Mouse (Mus musculus) forelimb bud, embryonic 11.5 days (tissue): ENCODE measurements around the gene Olfr1249.
"Not testable (repeated sequence)": the region's sequence is repeated elsewhere in the genome, so short reads cannot be mapped to it uniquely, and the experiment has no call there.

Source experiments
- DNase-seq: peaks from one replicate; pipeline ENCODE4 v3.0.0-alpha.2; 2012; ENCODE audit warnings: low read depth, low spot score

Gene Olfr1249

GRCm38 (mm10) chr2:89634883-89635282 is at the start of gene Olfr1249:
Olfr1249 (minus strand) TSS chr2:89634983.
- no peak for DNase-seq

- DNase-seq: no peak
These were observed 37.1 kb upstream of the Olfr1249 start, which contains the start of gene Olfr1251 for GRCm38 (mm10) chr2:89671836-89672235. Olfr1251 (minus strand) TSS chr2:89671936.

DNA sequence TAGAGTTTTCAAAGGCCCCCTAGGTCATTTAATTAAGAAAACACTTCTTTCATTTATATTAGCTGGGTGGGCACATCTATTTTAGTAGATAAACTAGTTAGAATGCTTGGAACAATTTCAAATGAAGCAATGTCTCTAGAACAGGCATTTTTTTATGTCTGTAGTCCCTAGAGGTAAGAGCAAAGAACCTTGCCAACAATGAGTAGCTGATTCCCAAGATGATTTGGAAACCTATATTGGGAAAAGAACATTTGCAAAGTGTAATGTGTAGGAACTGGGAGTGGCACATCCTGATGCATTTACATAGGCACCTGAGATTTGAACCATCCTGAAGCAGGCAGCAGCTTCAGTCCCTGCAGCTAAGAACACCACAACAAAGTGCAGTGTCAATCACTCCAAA is 26.6 kb upstream of the Olfr1249 start, which contains the start of gene Olfr1250:
Olfr1250 (minus strand) TSS at position 101 of the 400 bp plus-strand sequence.
- DNase-seq: no peak

DNA sequence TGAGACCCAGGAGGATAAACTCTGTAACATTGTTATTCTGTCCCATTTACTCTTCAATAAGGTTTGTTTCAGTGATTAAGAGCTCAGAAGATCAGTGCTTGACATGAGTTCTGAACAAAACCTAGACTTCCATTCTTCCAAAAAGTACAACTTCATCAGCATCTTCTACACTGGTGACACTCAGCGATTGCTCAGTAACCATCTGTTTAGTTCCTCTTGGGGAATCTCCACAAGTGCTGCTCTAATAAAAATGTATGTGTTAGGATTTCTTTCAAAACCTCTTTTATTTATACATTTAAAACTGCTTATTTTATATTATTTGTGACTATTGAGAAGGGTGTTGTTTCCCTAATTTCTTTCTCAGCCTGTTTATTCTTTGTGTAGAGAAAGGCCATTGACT is 16.6 kb downstream of the Olfr1249 start, which contains the start of gene Olfr1248:
Olfr1248 (minus strand) TSS at position 101 of the 400 bp plus-strand sequence.
- not testable (repeated sequence) for DNase-seq

DNA sequence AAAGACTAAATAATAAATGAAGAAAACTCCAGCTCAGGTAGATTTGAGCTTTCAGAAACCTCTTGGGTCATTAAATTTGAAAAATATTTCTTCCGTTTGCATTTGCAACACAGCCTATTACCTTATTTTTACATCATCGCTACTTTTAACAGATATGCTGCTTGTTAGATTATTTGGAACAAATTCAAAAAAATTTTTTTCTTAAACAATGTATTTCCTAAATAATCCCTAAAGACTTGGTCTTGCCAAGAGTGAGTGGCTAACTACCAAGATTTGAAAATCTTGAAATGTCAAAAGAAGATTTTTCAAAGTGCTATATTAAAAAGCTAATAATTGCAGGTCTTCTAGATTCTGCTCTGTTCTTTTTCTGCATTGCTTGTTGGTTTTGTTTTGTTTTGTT is 20.8 kb downstream of the Olfr1249 start, which contains the start of gene Olfr1247:
Olfr1247 (minus strand) TSS at position 101 of the 400 bp plus-strand sequence.
- no peak for DNase-seq

DNA sequence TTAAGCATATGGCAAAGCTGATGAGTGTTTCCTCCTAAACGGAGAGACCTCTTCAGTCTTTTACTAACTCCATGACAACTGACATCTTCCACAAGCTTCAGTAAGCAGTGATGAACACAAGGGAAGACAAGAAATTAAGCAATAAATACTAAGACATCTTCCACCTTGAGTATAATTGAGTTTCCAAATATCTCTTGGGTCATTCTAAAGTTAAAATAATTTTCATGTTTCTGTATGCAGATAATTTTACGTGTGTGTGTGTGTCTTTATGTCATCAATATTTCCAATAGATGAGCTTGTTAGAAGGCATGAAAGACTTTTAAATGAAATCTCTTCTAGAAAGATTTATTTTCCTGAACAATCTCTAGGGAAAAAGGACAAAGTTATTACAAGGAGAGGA is 41.7 kb downstream of the Olfr1249 start, which contains the start of gene Olfr1246:
Olfr1246 (minus strand) TSS at position 101 of the 400 bp plus-strand sequence.
- DNase-seq: no peak
